Mouse (Mus musculus) spleen, postnatal 4 days (tissue): ENCODE measurements at regions not wholly inside any gene's neighbourhood (a gene's known extent, or its start where the extent isn't known, plus 50 kb on each side); places are given as distances from the start of the nearest gene placed in this dataset.

Source experiments
- DNase-seq, 2 experiments: peaks; one replicate each; pipeline ENCODE4 v3.0.0; 2022; ENCODE audit warnings: low spot score in 2 of 2

DNA sequence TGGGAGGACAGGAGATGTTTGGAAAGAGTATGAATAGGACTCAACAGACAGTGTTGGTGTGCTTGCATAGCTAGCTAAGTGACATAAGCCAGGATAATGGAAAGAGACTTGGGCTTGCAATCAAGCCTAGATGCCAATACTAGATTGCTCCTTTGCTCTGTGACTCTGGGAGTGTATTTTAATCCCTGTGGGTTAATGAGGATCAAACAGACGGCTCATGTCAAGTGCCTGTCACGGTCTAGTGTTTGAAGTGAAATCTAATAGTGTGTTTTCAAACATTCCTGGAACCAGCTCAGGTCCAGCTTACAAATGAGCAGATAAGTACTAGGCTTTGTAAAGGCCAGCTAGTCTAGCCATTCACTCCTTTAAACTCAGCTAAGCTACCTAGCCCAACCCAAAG is 64.1 kb upstream of the Ranbp3l start:
- no peak for DNase-seq

DNA sequence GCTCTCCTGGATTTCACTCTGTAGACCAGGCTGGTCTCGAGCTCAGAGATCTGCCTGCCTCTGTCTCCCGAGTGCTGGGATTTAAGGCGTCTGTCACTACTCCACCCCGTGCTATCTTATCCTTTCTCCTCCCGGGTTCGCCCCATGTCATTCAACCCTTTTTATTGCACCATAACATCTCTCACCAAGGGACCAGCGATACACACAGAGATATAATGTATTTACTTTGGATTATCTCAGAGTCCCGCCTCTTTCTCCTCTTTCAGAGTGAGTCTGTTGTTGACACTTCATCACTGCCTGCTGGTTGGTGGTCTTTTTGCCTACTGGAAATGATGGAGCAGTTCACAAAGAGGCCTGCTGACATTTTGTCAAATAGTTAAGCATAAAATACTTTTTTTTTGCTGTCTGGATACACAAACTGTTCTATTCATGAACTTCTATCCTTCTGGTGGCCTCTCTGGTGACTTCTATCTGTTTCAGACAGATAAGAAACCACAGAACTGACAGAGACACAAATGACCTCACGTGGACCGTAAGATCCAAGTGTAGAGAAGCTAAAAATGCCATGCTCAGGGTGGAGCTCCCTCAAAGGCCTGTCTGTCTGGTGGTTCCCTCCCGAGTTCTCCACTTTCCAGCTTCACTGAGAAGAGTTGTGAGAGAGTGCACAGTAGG is 70.1 kb upstream of the Ranbp3l start:
- no peak for DNase-seq

DNA sequence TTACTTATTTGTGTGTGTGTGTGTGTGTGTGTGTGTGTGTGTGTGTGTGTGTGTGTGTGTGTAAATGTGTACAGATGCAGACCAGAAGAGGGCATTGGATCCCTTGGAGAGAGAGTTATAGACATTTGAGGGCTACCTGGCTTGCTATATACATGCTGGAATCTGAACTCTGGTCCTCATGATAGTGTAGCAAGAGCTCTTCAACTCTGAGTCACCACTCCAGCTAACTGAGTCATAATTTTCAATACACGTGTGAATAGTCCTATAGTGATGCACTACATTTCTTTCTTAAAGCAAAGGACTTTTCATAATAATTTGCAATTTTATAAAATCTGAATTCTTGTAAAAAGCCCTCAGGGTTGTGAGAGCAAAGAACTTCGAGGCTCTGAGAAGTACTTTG is 70.9 kb upstream of the Ranbp3l start:
- DNase-seq = no peak

DNA sequence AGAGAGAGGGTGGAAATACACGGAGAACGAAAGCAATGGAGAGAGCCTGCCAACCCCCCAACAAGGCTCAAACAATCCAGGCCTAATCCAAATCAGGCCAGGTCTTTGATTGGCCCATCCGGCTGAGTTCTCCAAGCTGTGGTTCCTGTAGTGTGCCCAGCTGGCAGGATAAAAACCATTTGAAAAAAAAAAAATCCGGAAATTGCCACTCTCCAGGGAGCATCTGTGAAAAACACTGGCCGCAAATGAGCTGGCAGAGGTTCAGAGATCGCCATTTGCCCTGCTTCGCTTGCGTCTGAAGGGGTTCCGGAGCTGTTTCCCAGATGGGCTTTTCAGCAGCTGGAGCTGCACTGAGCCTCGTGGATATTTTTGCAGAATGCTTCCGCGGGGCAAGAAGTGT is 71.4 kb upstream of the Ranbp3l start:
- no peak for DNase-seq

DNA sequence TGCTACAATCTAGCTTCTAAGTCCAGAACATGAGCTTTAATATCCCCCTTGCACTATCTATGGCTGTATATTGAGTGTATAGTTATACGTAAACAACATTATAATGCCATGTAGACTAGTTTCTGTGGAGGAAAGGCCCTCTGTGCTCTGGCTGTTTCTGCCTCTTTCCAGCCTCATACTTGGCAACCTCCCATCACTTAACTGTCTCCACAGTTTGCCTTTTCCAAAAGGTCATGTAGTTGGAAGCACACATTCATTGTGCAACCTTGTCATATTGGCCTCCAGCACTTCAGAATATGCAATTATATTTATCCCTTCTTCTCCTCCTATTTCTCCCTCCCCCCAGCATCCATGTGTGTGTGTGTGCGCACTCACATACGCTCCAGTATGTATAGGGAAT is 82.2 kb upstream of the Ranbp3l start:
- no peak for DNase-seq

DNA sequence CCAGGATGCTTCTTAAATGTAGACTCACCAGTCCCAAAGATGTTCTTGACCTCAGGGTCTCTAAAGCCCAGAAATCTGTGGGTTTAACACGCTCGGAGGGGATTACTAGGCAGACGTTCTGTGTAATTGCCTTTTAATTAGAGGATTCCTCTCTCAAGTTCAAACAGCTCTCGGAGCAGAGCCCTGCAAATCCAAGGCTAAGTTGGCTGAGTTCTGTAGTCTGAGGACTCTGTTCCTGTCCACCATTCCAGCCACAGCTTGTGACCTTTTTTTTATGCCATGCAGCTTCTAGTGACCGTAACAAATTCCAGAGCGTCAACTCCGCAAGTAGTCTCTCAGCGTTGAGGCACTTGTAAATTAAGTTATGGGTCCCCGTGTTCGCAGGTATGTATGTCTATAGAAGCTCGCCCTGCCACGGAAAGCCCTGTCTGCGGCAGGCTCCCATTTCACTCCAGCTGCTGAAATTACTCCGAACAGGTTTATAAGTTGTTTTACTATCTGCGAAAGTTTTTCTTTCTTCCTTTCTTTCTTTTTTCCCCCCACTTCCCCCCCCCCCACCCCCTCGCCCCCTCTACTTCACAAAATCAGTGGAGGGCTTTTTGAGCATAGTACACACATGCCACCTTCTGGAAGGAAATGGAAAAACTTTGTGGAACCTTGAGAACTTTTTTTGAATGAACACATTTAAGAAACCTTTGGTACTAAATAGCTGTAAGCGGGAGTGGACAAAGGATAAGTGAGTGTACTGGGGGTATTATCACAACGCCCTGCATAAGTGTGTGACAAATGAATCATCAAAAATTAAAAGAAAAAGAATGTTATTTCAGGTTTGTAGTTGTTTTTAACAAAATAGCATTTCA is 82.9 kb upstream of the Ranbp3l start:
- no peak for DNase-seq

DNA sequence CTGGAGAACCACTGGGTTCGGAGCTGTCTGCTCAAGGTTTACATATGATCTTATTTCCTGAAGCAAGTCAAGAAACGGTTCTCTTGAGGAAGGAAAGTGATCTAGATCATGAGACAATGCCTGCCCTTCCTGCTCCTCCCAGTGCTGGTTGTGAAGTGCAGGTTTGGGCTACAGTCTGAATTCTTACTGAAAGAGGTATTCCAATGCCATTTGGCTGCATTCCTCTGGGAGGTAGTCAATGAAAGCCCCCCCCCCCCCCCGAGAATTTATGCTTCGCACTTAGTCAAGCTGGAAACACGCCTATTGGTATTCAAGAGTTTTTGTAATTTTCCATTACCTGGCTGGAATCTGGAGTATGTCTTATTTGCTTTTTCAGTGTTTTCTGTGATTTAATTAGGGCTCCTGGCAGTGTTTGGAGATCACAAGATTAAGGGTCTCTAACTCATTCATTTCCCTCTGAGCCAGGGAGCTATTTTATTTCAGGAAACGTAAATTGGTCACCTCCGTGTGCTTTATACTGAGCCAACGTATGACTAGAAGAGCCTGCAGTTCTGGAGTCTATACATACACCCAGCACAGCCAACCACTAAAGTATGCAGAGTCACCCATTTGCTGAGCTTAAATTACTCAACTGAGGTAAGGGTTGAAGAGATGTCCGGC is 84.7 kb upstream of the Ranbp3l start:
- no peak for DNase-seq

DNA sequence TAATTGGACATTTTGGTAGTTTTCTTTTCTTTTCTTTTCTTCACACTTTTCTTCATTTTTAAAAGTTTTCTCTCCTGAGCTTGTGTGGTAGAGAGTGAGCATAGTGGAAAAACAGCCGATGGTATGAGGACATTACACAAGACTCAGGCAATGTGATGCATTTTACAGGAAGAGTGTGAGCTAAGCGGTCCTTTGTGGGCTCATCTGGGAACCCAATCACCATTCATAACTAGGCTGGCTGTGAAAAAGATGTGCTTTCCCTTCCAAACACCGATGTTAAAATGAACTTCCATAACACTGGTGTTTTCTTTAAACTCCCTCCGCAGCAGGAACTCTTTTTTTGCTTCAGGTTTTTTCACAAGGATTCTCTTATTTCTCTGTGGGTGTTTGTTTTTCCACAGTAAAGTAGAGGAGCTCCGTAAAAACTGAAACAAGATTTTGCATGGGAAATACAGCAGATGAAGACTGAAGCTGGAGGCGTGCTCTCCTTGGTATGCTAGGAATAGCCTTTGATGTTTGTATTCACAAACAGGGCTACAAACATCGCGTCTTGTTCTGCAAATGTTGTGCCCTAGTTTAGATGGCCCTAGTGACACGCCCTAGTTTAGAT is 92.8 kb upstream of the Ranbp3l start:
- DNase-seq = no peak

DNA sequence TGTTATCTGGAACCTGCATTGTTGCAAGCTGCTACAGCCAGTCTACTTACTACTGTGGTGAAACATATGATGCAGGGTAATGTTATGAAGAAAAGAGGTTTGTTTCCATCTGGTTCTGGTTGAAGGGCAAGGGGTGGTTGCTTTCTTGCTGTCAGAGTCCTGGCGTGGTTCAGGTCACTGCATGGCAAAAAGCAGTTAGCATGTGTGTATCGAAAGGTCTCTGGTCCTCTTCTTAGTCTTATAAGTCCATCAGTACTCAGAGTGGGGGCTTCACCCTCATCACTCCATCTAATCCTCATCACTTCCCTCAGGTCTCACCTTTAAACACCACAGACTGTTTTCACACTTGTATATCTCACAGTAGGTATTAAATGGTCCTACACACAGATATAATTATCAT is 99.7 kb upstream of the Ranbp3l start:
- no peak for DNase-seq

DNA sequence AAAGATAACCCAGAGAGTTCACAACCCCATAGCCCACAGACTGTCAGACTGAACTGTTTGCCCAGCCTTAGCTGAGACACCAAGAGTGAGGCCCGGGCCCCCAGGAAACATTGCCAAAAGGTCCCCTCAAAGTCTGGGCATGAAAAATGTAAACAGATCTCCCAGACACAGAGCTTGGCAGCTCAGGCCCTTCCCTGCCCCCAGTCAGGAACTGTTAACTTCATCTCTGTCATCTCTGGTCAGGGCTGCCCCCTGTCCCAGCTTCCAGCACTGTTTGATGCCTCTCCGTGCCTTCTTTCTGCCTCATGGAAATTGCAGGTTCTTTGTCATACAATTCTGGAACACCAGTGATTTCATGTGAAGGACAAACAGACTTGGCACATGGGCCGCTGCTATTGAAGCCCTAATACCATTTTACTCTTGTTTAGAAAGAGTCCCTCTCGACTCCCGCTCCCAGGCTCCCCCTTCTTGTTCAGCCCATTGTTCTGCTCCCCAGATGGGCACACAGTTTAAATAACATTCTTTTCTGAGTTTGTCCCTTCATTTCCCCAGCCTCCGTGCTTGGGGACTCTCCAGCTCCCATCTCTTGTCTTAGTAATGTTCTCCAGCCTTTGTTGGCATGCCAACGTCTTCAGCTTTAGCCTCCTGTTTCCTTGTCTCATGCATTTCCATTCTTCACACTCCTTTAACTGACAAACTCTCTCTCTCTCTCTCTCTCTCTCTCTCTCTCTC is 100.4 kb upstream of the Ranbp3l start:
- no peak for DNase-seq

DNA sequence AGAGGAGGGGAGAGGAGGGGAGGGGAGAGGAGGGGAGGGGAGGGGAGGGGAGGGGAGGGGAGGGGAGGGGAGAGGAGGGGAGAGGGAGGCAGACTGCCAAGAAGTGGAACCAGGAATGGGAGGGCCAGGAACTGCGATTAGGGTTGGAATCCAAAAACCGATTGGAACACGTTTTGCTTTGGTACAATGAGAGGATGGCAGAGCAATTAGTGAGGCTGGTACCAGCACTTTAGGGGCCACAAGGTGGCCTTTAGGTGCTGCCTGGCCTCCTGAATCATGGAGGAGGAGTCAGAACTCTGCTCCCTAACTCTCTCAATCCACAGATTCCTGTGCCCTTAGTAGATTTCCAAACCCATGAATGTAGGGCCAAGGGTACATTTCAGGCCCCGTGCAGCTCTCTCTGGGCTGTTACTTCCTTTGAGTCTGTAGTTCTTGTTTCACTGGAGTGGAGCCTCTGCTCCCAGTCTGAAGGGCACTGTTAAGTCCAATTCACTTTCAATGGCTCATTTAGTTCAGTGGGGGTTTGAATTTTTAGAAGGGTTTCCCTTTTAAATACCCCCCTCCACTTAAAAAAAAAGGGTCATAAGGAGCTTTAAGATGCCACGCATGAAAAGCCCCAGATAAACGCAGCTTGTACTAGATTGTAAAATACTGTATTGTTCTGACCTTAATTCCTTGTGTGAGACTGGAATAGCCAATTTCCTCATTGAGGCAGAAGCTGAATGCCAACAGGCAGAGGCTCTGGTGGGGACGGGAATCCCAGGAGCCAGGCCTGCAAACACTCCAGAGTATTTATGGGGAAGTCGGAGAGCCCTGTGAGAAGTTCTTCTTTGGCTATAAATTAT is 102.4 kb upstream of the Ranbp3l start:
- no peak for DNase-seq

DNA sequence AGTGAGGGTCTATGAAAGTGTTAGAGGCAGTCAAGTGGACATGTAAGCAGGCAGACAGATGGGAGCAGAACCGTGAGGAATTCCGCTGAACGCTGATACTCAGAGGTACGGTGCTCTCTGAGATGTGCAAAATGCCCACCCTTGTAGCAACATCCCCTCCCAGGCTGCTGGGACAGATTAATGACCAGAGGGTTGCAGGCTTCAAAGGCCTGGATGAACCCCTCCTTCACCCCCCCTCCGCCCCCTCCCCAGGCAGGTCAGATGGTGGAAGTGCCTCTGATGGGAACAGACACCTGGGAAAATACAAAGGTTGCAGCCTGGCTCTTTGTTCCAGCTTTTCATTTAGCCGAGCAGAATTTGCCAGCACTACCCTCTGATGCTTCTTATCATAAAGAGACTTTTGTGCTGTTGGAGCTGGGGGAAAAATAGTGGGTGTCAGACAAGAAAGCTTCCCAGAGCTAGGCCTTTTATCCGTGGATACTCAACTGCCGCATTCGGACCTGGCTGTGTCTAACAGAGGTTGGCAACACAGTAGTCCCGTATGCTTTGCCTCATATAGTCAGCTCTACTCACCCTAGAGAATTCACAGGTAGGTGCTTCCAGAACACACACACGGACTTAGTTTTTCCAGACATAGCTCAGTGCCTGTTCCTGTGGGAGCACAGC is 111.2 kb upstream of the Ranbp3l start:
- no peak for DNase-seq

DNA sequence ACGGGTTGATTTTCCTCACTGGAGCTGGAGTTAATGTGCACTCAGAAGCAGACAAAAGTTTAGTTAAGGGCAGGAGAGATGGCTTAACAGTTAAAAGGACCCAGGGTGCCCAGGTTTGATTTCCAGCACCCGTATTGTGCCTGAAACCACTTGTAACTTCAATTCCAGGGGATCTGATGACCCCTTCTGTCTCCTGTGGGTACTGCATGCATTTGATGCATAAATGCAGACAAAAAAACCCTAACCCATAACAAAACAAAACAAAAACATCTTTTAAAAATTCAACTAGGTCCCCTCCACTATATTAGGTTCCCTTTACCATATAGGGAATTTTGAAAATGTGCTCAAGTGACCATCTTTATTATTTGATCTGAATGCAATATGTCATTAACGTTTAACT is 112.2 kb upstream of the Ranbp3l start:
- no peak for DNase-seq

DNA sequence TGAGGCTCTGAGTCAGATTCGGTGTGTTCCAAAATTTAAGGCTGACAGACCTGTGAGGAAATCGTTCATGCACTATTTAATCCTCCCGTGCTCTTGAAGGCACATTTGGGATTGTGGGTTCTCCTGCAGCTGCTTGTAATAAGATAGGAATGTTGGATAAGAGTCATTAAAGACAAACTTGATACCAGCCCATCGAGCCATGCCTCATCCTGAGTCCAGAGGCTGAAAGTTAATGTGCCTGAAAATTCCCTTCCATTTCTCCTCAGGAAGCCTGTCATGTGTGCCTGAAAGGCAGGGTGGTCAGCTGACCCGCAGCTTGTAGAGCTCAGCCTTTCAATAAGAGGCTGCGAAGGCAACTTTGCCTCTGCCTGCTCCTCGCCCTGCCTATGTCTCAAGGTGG is 113.4 kb upstream of the Ranbp3l start:
- peak in 1 of 2 experiments; percentile 30 for DNase-seq

DNA sequence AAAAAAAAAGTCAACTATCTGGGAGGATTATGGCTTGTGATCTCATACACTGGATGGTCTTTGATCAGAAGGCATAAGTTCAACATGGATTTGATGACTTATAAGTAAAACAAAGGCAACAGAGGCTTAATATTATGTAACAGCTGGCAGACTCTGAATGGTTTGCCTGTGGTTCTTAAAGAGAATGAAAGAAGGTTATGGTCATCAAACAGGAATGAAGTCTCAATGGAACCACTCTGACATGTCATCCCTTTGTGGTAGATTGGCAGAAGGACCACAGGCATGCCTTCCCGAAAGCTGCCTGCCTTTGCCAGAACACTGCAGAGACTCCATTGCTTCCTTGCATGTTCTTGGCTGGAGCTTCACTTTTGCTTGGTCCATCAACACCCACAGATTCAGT is 116.8 kb upstream of the Ranbp3l start:
- no peak for DNase-seq

DNA sequence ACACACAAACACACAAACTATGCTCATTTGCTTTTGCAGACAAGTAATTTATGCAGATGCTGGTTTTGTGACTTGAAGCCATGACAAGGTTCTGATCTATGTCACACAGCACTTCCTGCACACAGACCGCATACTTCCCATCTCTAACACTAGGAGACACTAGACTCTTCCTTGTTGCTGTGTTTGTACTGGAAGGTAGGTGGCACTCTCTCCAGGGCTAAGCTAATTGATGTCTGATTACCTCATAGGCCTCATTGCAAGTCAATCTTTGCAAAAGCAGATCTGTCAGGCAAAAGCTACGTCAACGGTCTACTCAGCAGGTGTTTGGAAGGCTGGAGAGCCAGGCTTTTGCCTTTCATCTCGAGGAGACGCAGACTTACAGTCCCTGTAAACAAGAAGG is 118.3 kb upstream of the Ranbp3l start:
- peak in 1 of 2 experiments; percentile 20 for DNase-seq

DNA sequence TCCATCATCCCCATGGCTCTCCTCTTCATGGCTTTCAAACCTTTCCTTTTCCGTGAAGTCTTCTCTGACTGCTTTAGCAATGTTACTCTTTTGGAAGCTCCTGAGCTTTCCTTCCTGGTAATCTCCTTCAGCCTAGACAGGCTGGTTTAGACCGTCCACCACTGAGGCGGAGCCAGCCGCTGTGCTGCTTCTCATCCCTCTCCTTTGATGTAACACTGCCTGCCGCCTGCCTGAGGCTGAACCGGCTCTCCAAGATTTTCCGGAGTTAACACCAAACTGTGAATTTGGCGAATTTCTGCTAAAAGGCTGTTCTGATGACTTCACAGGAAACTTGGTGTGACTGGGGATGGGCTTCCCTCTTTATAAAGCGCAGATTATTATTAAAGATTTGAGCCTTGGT is 125.6 kb upstream of the Ranbp3l start:
- DNase-seq = no peak

DNA sequence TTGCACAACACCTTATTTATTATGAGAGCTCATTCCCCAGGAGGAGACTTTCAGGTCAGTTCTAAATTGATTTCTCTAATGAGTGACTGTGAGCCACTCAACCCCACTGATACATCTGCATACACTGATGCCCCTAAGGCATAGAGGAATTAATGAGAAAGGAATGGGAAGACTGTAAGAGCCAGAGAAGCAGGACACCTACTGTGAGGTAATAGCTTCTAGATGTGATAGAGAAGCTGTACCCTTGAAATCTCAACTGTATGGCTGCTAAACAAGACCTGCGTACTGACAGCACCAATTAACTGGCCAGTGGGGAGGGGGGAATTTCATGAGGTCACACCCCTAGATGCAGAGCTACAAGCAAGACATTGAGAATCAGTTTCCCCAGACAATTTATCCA is 128.3 kb upstream of the Ranbp3l start:
- no peak for DNase-seq

DNA sequence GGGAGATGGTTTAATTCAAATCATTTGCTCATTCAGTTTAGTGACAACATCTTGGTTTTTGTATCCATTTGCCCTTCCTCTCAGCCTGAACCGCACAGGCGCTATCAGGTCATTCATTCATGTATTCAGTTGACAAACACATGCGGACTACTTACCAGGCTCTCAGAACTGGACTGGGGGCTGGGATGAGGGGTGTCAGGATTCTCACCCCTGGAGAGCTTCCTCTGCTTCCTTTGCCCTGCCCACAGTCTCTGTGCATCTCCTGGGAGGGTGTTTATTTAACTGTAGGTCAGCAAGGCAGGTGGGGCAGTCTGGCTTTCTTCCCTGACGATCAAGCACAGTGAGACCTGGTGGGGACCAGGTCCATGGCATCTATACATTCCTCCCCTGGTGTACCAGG is 123.6 kb upstream of the Slc1a3 start:
- no peak for DNase-seq

DNA sequence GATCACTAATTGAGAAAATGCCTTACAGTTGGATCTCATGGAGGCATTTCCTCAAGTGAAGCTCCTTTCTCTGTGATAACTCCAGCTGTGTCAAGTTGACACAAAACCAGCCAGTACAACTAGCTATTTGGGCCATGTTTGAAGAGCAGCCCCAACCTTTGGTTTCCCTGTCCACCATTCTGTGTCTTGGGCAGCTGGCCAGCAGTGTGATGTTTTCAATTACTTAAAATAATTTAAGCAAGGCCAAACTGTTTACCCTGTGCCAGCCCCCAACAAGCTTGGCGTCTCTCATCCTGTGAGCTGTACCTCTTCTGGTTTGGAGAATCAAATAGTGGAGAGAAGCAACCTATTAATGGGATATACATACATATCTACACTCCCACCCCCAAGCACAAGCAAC is 122.4 kb upstream of the Slc1a3 start:
- DNase-seq = no peak
